ENCODE assay signal across 13 mouse cellular contexts in the genomic region with DNA sequence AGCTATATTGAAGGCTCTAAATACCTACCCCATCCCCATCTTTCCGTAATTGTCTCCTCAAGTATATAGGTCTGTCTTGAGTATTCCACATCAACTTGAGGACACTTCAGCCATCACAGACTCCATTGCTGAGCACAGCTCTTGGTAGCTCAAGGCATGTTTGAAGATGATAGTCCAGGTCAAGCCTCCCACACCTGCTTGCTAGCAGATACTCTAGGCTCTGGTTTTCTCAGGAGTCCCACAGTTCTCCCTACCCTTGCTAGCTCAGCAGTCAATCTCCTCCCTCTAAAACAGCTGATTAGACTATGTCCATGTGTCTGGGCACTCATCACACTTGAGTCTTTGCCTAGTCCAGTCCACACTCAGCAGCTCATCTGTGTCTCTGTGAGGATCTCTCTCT.
DNase-seq lines count a peak whose midpoint lies in the region; ATAC-seq and TF ChIP-seq lines count a peak whose summit lies in the region.
"Had no signal": no experiment of that assay in that cellular context is flagged by ENCODE, and none has a peak within 500 bp of the region (broad histone marks: within the 10 kb centered on the region; RNA-seq: fewer than 3 reads in every experiment).

No protein-coding gene starts in this region.

- H3K27ac ChIP-seq in heart, embryonic 10.5 days: no peak overlapping the region
- H3K27ac ChIP-seq in heart, adult 2 months: no peak overlapping the region
- no peak overlapping the region for H3K27ac ChIP-seq in midbrain, embryonic 11.5 days (ENCODE audit: low read depth, low read length)
- no peak overlapping the region for H3K27ac ChIP-seq in midbrain, embryonic 16.5 days (ENCODE audit: low read length)
- no peak overlapping the region for H3K27ac ChIP-seq in embryonic facial prominence, embryonic 10.5 days (replicated peaks)
- H3K27ac ChIP-seq: embryonic facial prominence, embryonic 12.5 days; forebrain, embryonic 13.5 days; forebrain, embryonic 15.5 days had no signal

- 90% methylated on average over 1 of the region's 1 CpGs for WGBS in heart, embryonic 10.5 days
- WGBS in heart, adult 2 months: 98% methylated on average over 1 of the region's 1 CpGs
- WGBS in midbrain, embryonic 11.5 days: 81% methylated on average over 1 of the region's 1 CpGs
- WGBS in midbrain, embryonic 16.5 days: 89% methylated on average over 1 of the region's 1 CpGs
- 94% methylated on average over 1 of the region's 1 CpGs for WGBS in embryonic facial prominence, embryonic 10.5 days

- no peaks in the 10 kb centered on the region; the same call in 1 of the 2 replicates for H3K4me1 ChIP-seq in heart, embryonic 10.5 days
- H3K4me1 ChIP-seq in heart, adult 2 months (ENCODE audit: control insufficient read depth, insufficient read depth, low read length): no peaks in the 10 kb centered on the region
- H3K4me1 ChIP-seq in midbrain, embryonic 11.5 days (ENCODE audit: control insufficient read depth, insufficient read depth, low read length): no peaks in the 10 kb centered on the region
- H3K4me1 ChIP-seq in midbrain, embryonic 16.5 days (ENCODE audit: control insufficient read depth, insufficient read depth, low read length): peaks cover 2% of the 10 kb centered on the region; the same call in 1 of the 2 replicates
- no peaks in the 10 kb centered on the region for H3K4me1 ChIP-seq in embryonic facial prominence, embryonic 10.5 days
- H3K4me1 ChIP-seq: embryonic facial prominence, embryonic 12.5 days had no signal

- no peak overlapping the region for H3K4me3 ChIP-seq in heart, embryonic 10.5 days
- no peak overlapping the region for H3K4me3 ChIP-seq in heart, adult 2 months
- no peak overlapping the region for H3K4me3 ChIP-seq in midbrain, embryonic 11.5 days (ENCODE audit: low read depth, low read length)
- no peak overlapping the region for H3K4me3 ChIP-seq in midbrain, embryonic 16.5 days (ENCODE audit: low read depth, low read length)
- H3K4me3 ChIP-seq in embryonic facial prominence, embryonic 10.5 days: no peak overlapping the region
- H3K4me3 ChIP-seq: embryonic facial prominence, embryonic 12.5 days; forebrain, embryonic 13.5 days; forebrain, embryonic 15.5 days had no signal

- no peak for TF ChIP-seq POLR2A in heart, adult 2 months (IDR thresholded peaks at IDR 0.05; ENCODE audit: insufficient read depth, low read depth, low read length)

- no peak for ATAC-seq in midbrain, embryonic 11.5 days (ENCODE audit: low FRiP score)
- no peak for ATAC-seq in midbrain, embryonic 16.5 days

- no peaks in the 10 kb centered on the region for H3K27me3 ChIP-seq in heart, embryonic 10.5 days (ENCODE audit: insufficient read depth, poor library complexity, severe bottlenecking)
- no peaks in the 10 kb centered on the region for H3K27me3 ChIP-seq in heart, adult 2 months (ENCODE audit: control insufficient read depth, insufficient read depth, low read length)
- H3K27me3 ChIP-seq in midbrain, embryonic 11.5 days (ENCODE audit: control insufficient read depth, insufficient read depth, low read length): no peaks in the 10 kb centered on the region
- no peaks in the 10 kb centered on the region for H3K27me3 ChIP-seq in midbrain, embryonic 16.5 days (ENCODE audit: control insufficient read depth, insufficient read depth, low read depth, low read length)
- H3K27me3 ChIP-seq in embryonic facial prominence, embryonic 10.5 days (replicated peaks; ENCODE audit: low read depth, poor library complexity, severe bottlenecking): no peaks in the 10 kb centered on the region
- H3K27me3 ChIP-seq: embryonic facial prominence, embryonic 12.5 days; forebrain, embryonic 13.5 days; forebrain, embryonic 15.5 days had no signal

- no peaks in the 10 kb centered on the region for H3K9me3 ChIP-seq in heart, embryonic 10.5 days
- no peaks in the 10 kb centered on the region for H3K9me3 ChIP-seq in midbrain, embryonic 11.5 days (ENCODE audit: control insufficient read depth, low read length)
- no peaks in the 10 kb centered on the region for H3K9me3 ChIP-seq in midbrain, embryonic 16.5 days (replicated peaks; ENCODE audit: control insufficient read depth, low read length, poor library complexity, severe bottlenecking)
- no peaks in the 10 kb centered on the region for H3K9me3 ChIP-seq in embryonic facial prominence, embryonic 10.5 days
- H3K9me3 ChIP-seq: embryonic facial prominence, embryonic 12.5 days; forebrain, embryonic 13.5 days; forebrain, embryonic 15.5 days had no signal

- H3K9ac ChIP-seq in heart, adult 2 months (ENCODE audit: low read depth, low read length): no peak overlapping the region
- H3K9ac ChIP-seq in midbrain, embryonic 11.5 days (ENCODE audit: low read length): no peak overlapping the region
- H3K9ac ChIP-seq in midbrain, embryonic 16.5 days (ENCODE audit: low read depth, low read length): no peak overlapping the region
- H3K9ac ChIP-seq: embryonic facial prominence, embryonic 12.5 days; forebrain, embryonic 13.5 days; forebrain, embryonic 15.5 days had no signal

- H3K36me3 ChIP-seq in heart, embryonic 10.5 days: no peaks in the 10 kb centered on the region
- no peaks in the 10 kb centered on the region for H3K36me3 ChIP-seq in heart, adult 2 months (ENCODE audit: control insufficient read depth, insufficient read depth, low read length)
- no peaks in the 10 kb centered on the region for H3K36me3 ChIP-seq in midbrain, embryonic 11.5 days (ENCODE audit: control insufficient read depth, insufficient read depth, low read length)
- no peaks in the 10 kb centered on the region for H3K36me3 ChIP-seq in midbrain, embryonic 16.5 days (ENCODE audit: control insufficient read depth, insufficient read depth, low read length)
- H3K36me3 ChIP-seq in embryonic facial prominence, embryonic 10.5 days (replicated peaks): no peaks in the 10 kb centered on the region
- H3K36me3 ChIP-seq: embryonic facial prominence, embryonic 12.5 days; forebrain, embryonic 15.5 days had no signal

- H3K79me2 ChIP-seq in heart, adult 2 months (replicated peaks; ENCODE audit: control insufficient read depth, insufficient read depth, low read length): no peaks in the 10 kb centered on the region

- no peak for TF ChIP-seq CTCF in heart, adult 2 months (IDR thresholded peaks at IDR 0.05)

- intact Hi-C loops in heart, adult 2 months (cut with DNase I): no loop called here
- intact Hi-C loops in left cerebral cortex, postnatal 25 days (cut with DNase I): no loop called here

- DNase-seq in heart, embryonic 10.5 days (ENCODE audit: low spot score): peak; percentile 63
- DNase-seq in heart, adult 2 months: no peak
- DNase-seq in midbrain, embryonic 11.5 days (ENCODE audit: low spot score, missing footprints): peak; percentile 10
- peak; percentile 1 for DNase-seq in embryonic facial prominence, embryonic 10.5 days (ENCODE audit: low spot score)
- no peak for DNase-seq in left cerebral cortex, postnatal 25 days (ENCODE audit: low spot score in 2 of 2)
- DNase-seq: cerebellum, adult 11 months; cerebellum, adult 8-10 months; cerebellum, postnatal 36 days; embryo, embryonic 11 days had no signal

- H3K4me2 ChIP-seq in midbrain, embryonic 11.5 days: no peak overlapping the region
- no peak overlapping the region for H3K4me2 ChIP-seq in midbrain, embryonic 16.5 days (ENCODE audit: low read length)
- H3K4me2 ChIP-seq: embryonic facial prominence, embryonic 12.5 days; forebrain, embryonic 13.5 days; forebrain, embryonic 15.5 days had no signal

- TF ChIP-seq EP300 in heart, adult 2 months (IDR thresholded peaks at IDR 0.05; ENCODE audit: insufficient read depth, low read depth, low read length): no peak

Comparison
In these comparisons a context has a peak if more than half of its experiments do, and no peak if none do; other contexts are left out.
1. DNase-seq: peak in heart, embryonic 10.5 days (single experiment), midbrain, embryonic 11.5 days (single experiment) and embryonic facial prominence, embryonic 10.5 days (single experiment); none in heart, adult 2 months (0 of 2) and left cerebral cortex, postnatal 25 days (0 of 2).